Mouse (Mus musculus): Measurements from ENCODE around the gene Cys1.
"Not testable (repeated sequence)": the region's sequence is repeated elsewhere in the genome, so short reads cannot be mapped to it uniquely, and the experiment has no call there.

Cys1 gene

DNA sequence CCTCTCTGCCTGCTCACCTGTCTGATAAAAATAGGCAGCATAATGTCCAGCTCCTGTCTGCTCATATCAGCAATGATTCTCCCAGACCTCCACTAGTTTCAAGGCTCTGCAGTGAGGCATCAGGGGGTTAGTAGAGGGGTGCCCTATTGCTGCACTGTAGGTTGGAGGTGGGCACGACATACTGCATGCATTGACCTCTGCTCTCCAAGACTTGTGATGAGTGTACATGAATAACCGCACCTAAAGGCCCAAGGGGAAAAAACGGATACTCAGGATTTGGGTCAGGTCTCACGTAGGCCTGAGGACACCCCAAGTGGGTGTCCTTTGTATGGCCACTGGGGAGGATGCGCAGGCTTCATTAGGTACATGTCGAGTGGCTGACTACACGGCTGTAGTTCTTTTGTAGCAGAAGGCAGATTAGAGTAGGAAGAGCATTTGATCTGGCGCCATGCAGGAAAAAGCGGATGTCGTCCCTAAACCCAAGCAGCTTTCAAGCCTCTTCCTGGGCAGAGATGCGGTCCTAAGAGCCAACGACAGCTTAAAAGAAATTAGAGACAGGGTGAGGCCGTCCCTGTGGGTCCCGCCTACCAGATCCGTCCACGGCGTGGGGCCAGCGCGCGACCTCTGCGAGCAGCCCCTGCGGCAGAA is 31.1 kb downstream of the Cys1 start:
- CTCF ChIA-PET, result no interaction called here

DNA sequence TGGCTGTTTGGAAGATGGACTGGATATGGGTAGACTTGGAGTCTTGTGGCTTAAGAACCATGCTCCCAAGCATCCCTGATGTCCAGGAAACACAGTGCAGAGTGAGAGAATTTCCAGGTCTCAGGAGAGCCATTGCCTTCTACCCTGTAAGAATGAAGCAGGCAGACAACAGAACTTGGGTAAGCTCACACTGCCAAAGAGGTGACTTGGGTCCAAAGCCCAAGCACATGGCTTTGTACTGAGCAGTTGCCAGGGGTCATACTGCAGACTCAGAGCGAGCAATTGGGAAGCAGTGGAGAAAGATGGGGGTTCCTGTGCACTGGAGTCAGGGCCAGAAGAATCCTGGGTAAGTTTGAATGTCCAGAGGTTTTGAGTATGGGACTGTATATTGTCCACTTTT is 33.5 kb downstream of the Cys1 start:
- CTCF ChIA-PET, result no interaction called here

DNA sequence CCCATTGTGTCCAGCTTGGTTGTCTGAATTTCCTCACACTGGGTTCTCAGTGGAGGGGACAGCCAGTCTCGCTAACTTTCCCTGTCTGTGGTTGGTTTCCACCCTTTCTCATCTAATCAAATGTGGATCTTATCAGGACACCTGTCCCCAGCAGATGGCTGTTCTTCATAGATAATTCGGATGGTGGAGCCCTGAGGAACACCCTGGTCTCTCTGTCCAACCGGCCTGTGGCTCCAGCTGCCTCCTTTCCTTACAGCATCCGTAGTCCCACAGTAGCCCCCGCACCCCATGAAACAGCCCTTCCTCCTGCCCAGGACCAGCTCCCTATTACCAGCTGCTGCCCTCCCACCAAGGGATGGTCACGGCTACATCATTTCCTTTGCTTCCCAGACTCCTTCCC is 35.7 kb downstream of the Cys1 start:
- CTCF ChIA-PET, result no interaction called here

DNA sequence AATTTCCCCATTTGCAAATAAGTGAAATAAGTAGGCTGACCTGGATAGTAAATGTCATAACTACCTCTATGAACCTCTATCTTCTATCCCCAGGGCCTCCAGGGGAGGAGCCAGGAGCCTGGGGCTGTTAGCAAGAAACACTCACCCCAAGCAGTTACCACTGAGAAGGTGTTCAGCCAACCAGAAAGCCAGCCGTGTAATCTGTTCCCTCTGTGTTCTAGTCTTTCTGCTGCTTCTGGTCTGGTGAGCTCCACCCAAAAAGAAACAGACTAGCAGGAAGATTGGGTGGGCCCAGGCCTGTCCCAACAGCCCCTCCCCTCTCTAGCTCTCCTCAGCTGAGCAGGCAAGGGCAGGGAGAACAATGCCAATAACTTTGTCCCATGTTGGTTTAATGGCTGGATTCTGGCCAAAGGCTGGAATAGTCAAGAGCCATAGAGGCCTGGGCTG is 37.5 kb downstream of the Cys1 start:
- CTCF ChIA-PET, result no interaction called here

DNA sequence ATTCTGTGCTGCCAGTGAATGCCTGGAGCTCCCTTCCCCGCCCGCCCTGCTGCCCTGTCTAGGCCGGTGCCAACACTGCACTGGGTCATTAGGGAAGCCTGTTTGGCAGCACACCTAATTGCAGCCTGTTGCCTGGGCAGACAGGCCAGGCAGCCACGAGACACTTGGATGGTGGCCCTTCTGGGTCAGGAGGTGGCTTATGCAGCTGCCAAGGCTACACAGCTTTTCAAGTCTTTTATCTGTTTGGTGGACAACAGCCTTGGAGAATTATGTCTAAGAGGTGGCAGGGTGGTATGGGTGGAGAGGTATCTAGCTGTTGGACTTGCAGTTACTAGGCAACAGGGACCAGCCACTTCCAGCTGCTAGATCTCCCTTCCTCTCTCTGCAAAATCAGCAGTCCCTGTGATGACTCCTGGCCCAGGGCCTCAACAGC is 39.2 kb downstream of the Cys1 start:
- CTCF ChIA-PET, result no interaction called here

DNA sequence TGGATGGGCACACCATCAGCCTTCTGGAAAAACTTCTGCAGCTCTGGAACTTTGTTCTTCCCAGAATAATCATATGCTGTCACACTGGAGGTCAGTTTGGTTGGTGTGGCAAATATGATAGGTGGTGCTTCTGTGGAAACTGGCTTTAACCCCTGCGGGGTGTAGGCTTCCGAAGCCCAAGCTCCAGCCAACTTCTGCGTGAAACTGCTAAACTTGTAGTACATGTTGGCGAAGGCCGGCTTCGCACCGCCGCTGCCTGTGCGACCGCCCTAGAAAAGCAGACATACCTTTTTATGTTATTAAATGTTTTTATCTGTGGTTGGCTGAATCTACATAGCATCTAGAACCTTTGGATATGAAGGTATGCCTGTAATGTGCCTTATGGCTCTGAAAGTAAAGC is 42.8 kb downstream of the Cys1 start:
- CTCF ChIA-PET, result not testable (repeated sequence)

DNA sequence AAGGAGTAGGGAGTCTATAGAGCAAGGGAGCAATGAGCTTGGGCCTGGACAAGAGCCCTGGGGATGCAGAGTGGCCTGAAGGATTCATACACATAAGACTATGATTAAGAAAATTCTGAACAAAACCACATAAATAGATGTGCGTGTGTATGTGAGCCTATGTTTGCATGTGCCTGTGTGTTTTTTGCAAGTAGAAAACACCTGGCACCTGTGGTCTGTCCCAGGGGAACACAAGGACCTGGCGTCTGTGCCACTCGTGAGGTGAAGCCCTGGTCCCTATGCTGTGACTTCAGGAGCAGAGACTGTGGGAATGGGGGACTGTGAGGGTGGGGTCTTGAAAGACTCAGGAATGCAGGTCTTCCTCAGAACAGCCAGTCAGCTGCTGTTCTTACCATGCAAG is 47.0 kb downstream of the Cys1 start:
- CTCF ChIA-PET, result no interaction called here

DNA sequence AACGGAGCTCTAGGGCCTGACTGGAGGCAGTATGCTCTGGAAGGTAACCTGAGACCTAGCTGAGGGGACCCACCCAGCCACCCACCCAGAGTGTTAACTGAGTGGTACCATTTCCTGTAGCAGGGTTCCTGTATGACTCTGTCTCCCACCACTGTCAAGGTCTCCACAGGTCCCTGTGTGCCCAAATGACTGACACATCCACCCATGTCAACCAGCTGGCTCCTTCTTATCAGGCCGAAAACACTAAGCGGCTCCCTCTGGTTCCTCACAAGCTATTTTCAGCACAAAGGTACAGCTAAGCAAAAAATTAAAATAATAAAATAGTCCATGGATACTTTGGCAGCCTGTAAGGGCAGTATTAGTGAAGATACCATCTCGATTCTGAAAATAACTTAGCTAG is 47.4 kb downstream of the Cys1 start:
- CTCF ChIA-PET, result no interaction called here

DNA sequence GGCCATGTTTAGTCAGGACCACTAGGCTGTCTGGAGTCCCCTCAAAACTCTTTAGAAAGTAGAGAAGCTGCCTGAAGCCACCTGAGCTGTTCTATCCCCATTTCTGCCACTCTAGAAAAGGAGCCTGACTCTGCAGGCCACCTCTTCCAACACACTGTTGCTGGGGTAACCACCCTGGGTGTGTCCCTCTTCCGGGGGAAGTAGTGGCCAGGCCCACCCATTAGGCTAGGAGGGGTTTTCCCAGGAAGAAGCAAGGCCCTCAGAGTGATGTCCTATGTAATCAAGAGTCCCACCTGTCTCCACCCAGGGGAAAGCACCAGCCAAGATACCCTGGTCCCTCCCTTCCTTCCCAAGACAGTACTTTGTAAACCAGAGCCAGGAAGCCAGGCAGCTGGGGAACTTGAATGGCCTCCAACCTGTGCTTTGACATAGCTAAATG is 47.8 kb downstream of the Cys1 start:
- CTCF ChIA-PET, result no interaction called here

DNA sequence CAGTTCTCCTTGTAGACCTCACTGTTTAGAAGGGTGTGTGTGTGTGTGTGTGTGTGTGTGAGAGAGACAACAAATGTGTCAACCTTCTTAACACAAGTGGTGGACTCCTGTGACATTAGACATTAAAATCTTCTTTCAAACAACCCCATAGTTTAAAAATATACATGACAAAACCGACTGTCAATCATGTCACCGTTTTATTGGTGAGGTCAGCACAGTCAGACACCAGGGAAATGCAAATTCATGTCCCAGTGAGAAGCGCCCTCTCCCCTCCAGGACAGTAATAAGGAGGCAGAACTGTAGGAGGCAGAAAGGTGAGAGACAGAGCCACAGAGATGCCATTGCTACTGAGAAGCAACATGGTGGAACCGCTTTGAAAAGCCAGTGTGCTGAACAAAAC is 49.2 kb downstream of the Cys1 start:
- CTCF ChIA-PET, result no interaction called here

DNA sequence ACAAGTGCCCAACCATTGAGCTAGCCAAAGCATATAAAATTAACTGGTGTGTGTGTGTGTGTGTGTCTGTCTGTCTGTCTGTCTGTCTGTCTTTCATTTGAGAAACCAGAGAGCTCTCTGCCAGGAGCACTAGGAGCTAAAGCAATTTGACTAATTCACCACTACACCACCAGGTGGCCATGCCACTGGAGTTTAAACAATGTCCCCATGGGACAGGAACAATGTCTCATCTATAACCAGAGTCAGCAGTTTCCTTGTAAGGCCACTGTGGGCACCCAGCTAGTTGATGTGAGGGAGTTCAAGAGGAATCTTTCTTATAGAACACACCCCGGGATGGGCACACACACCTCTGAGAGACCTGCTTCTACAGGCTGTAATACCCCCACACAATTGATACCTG is 51.4 kb downstream of the Cys1 start:
- CTCF ChIA-PET, result interaction anchor here (0.6 kb wide), 1 partner anchor 9 kb away, joined by 3 read pairs; no protein-coding TSS in a partner anchor

DNA sequence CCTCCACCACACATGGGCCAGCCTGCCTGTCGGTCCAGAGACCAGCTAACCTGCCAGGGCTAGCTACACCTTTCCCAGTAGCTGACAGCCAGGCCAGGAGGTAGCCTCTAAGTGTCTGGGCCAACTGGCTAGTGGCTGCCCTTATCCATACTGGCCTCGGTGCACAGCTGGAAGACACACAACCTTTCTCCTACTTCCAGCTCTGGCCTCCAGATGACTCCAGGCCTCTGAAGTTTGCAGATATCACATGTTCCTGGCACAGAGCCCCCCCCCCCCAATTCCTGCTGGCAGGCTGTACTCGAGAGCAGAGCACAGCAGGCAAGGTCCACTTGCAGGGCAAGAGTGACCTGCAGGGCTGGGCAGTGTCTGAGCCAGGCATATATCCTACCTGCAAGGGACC is 54.4 kb downstream of the Cys1 start:
- CTCF ChIA-PET, result no interaction called here

DNA sequence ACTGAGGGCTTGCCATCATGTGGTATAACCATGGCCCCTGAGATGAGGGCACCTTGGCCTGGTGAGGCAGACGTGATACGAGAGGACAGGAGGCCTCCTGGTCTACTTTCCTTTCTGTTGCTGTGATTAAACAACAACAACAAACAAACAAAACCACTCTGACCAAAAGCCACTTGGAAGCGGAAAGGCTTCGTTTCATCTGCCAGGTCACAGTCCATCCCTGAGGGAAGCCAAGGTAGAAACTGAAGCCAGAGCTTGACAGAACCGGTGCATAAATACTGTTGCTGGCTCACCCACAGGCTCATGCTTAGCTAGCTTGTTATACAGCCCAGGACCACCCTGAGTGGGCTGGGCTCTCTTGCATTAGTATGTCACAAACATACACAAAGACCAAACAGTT is 55.2 kb downstream of the Cys1 start:
- CTCF ChIA-PET, result no interaction called here

DNA sequence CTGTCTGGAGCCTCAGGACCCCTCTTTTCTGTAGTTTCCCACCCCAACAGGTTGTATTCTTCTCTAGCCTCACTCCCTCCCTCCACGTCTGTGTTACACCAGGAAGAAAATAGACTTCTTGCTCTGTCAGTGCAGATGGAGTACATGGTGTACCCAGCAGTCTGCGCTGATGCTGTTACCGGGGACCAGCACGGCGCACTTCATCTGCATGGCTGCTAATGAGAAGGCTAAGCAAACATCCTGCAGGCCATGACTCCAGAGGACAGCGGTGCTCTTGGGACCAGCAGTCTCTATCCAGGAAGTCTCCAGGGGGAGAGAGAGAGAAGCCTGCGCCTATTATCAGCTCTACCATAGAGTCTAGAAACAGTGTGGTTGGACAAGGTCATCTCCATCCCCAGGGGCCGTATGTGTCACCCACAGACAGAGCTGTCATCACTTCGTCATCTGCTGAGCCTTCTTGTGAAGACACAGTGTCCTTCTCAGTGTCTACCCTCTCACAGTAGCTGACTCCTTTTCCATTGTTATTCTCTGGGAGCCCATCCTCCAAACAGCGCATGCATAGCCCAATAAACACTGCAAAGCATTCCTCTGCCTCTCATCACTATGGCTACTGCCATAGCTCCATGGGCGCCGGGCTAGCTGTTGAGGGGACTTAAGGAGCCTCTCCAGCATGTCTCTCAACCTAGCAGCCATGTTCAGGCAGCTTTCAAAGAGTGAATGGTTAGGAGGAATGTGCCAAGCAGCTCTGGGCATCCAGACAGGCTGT is 57.9 kb downstream of the Cys1 start:
- CTCF ChIA-PET, result no interaction called here

DNA sequence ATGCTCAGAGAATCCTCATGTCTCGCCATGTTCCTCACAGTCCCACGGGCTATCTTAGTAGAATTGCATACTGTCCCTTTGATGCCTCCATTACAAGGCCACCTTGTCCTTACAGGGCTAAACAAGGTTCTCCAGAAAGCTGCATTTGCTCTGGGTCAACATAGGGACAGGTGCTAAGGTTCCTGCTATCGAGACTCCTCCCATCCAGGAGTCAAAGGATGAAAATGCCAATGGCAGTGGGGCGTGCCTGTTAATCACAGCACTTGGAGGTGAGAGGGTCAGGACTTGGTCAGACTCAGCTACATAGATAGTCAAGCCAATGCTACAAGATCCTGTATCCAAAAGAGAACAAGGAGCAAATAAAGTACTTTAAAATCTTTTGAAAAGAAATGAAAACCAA is 62.2 kb downstream of the Cys1 start:
- CTCF ChIA-PET, result no interaction called here

Measured in spleen, embryonic (tissue).